Mouse (Mus musculus): Measurements from ENCODE around the gene Tmem131.

GRCm38 (mm10) chr1:36834090-36834489 lies 109.4 kb downstream of the Tmem131 start:
- no peak for TF ChIP-seq GATA1 (IDR thresholded peaks at IDR 0.05; ENCODE audit: borderline replicate concordance, low read length)
- no peak for TF ChIP-seq FLI1 (IDR thresholded peaks at IDR 0.05; ENCODE audit: low read length)
